26 mouse cellular contexts compared by ENCODE assay signal in the genomic region with DNA sequence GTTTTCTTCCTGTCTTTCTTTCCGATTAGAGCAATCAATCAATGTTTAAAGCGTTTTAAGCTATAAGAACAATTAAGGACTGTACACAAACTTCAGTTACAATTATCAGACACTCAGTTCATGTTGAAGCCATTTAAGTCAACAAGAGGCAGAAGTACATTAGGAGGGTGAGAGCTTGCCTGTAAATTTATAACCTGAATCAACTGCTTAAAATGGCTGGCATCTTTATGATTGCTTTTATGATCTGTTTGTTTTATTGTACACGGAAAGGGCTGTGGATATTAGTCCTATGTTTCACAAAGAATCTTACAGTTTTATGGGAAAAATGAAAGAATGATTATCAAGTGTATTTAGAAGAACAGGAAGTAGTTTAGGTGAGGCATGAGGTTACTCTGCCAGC. TPM values are rescaled to one million over a fixed set of nuclear protein-coding genes. Genes with fewer than 3 reads are reported as not detected.
"Had no signal": no experiment of that assay in that cellular context is flagged by ENCODE, and none has a peak within 500 bp of the region (broad histone marks: within the 10 kb centered on the region; RNA-seq: fewer than 3 reads in every experiment).

No protein-coding gene starts in this region.

- H3K27me3 ChIP-seq: embryonic facial prominence, embryonic 12.5 days; embryonic facial prominence, embryonic 13.5 days; embryonic facial prominence, embryonic 15.5 days; forebrain, embryonic 12.5 days; forebrain, embryonic 13.5 days; forebrain, embryonic 15.5 days had no signal

- H3K9me3 ChIP-seq: embryonic facial prominence, embryonic 10.5 days; embryonic facial prominence, embryonic 12.5 days; embryonic facial prominence, embryonic 13.5 days; embryonic facial prominence, embryonic 15.5 days; forebrain, embryonic 10.5 days; forebrain, embryonic 12.5 days; forebrain, embryonic 13.5 days; forebrain, embryonic 15.5 days had no signal

- DNase-seq: cerebellum, adult 2 months; cerebellum, adult 8-10 months; cerebellum, adult 9-10 months; cerebellum, adult 9-11 months; cerebellum, postnatal 10 days; cerebellum, postnatal 14 days; cerebellum, postnatal 25 days; embryo, embryonic 11 days; forebrain, postnatal 0 days; gastrocnemius, adult 2 months; gastrocnemius, postnatal 14 days; gastrocnemius, postnatal 25 days; gastrocnemius, postnatal 36 days; heart, adult 18-20 months; heart, adult 2 months had no signal

- H3K4me3 ChIP-seq: embryonic facial prominence, embryonic 10.5 days; embryonic facial prominence, embryonic 12.5 days; embryonic facial prominence, embryonic 13.5 days; embryonic facial prominence, embryonic 15.5 days; erythroblast, embryonic 14.5 days; forebrain, embryonic 10.5 days; forebrain, embryonic 12.5 days; forebrain, embryonic 13.5 days; forebrain, embryonic 15.5 days; gastrocnemius, adult 2 months; heart, adult 2 months had no signal

- H3K27ac ChIP-seq: embryonic facial prominence, embryonic 10.5 days; embryonic facial prominence, embryonic 12.5 days; embryonic facial prominence, embryonic 13.5 days; embryonic facial prominence, embryonic 15.5 days; forebrain, embryonic 10.5 days; forebrain, embryonic 12.5 days; forebrain, embryonic 13.5 days; forebrain, embryonic 15.5 days; gastrocnemius, adult 2 months; heart, adult 2 months had no signal

- H3K36me3 ChIP-seq: embryonic facial prominence, embryonic 10.5 days; embryonic facial prominence, embryonic 12.5 days; embryonic facial prominence, embryonic 13.5 days; embryonic facial prominence, embryonic 15.5 days; forebrain, embryonic 10.5 days; forebrain, embryonic 12.5 days; forebrain, embryonic 15.5 days had no signal

- ATAC-seq: forebrain, embryonic 13.5 days; forebrain, embryonic 14.5 days; forebrain, embryonic 15.5 days; forebrain, embryonic 16.5 days; forebrain, postnatal 0 days had no signal

- H3K4me2 ChIP-seq: embryonic facial prominence, embryonic 12.5 days; embryonic facial prominence, embryonic 13.5 days; embryonic facial prominence, embryonic 15.5 days; forebrain, embryonic 12.5 days; forebrain, embryonic 13.5 days; forebrain, embryonic 15.5 days had no signal

- H3K4me1 ChIP-seq: embryonic facial prominence, embryonic 15.5 days had no signal

- H3K9ac ChIP-seq: embryonic facial prominence, embryonic 12.5 days; embryonic facial prominence, embryonic 13.5 days; embryonic facial prominence, embryonic 15.5 days; forebrain, embryonic 12.5 days; forebrain, embryonic 13.5 days; forebrain, embryonic 15.5 days; forebrain, postnatal 0 days had no signal

RNA-seq across cellular contexts. Expression of gene Patj, which starts 45.7 kb away (rescaled TPM):
- polyA plus RNA-seq: erythroblast, embryonic 14.5 days had no signal
